Mouse (Mus musculus): ENCODE data around the gene Rgsl1.
"Not testable (repeated sequence)": the region's sequence is repeated elsewhere in the genome, so short reads cannot be mapped to it uniquely, and the experiment has no call there.

Rgsl1 gene

DNA sequence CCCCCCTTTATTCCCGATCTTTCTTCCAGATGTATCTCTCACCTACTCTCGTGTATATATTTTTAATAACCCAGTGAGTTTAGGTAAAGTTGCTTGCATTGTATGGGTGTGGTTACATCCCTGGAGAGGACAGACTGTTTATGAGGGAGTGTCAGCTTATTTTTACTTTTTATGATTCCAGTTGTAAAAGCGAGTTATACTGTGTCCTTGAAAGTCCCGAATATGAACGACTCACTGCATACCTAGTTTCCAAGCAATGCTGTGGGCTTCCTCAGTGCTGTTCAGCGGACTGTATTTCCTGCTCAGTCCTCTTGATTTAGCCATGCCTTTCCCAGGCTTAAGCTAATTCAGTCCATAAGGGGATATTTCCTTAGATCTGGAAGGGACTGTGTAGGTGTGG, 68.8 kb downstream of the Rgsl1 start:
- no peak for DNase-seq

DNA sequence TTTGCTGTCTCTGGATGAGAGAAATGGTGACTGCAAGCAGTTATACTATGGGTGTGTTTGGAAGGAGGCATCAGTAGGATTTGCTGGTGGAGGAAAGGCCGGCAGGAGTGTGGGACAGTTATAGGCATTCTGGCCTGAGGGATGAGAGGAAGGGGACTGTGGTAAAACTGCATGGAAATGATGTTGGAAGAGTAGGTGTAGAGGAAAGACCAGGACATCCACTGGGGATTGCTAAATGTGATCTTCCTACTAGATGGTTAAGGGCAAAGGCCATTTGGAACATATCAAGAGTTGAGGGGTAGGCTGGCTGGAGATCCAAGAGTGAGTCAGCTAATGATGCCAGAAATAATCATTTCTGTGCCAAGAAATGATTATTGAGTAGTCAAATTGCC, 73.2 kb downstream of the Rgsl1 start:
- DNase-seq: no peak

DNA sequence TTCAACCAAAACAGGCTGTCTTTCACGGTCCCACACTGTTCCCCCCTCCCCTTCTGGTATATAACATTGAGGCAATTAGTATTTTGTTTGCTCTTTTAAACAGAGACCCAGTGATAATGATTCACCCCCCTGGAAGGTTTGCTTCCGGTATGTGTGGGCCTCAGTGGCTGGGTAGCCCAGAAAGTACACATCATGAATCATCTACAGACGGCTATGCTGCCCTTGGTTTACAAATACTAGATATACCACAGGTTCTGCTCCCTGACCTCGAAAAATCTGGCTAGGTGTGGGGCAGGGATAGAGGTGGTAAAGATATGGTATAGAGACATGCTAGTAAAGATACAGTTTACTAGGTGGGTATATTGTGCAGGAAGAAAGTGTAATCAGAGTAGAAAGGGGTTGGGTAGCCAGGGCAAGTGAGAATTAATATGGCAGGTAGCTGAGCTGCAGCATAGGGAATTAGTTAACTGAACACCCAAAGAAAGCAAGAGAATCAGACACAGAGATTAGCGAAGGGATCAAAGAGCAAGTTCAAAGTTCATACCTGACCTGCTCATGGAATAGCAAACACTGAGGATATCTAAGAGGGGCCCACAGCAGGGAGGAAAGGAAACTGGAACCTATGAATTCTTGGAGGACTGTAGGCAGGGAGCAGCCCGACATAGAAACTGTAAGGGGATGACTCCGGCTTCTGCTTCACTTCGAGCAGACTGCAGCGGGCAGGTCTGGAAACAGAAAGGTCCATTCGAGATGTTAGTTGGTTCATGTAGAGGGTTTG, 73.8 kb downstream of the Rgsl1 start:
- no peak for DNase-seq

DNA sequence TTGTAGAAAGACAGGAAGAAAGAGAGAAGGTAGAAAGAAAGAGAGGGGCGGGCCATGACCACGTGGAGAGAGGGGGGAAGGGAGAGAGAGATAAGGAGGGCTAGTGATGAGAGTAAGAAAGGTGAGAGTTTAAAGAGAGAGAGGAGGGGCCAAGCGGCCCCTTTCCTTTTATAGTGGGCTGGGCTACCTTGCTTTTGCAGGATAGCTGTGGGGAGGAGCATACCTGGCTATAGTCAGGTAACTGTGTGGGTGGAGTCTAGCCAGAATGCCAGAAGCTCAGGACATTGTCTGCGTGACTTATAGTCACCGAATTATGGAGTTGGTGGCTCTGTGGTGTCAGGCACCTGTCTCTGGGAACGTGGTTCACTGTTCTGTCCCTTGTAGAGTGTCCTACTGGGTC, 74.4 kb downstream of the Rgsl1 start:
- DNase-seq: not testable (repeated sequence)

DNA sequence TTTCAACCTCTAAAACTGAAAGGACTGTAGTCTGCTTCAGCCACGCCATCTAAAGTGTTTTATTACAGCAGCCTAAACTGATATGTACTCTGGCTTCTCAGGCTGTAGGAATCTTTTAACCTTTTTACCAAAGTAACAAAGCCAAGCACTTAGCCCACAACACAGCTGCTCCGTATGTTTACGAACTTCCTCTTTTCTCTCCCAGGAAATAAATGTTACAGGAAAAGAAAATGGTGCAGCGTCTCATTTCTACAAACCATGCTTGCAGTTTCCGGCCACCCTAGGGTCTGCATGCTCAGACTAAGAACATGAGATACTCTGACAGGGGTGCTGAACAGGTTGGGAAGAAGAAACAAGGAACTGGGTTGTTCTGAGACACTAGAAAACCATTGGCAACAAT, 75.5 kb downstream of the Rgsl1 start:
- DNase-seq: no peak

DNA sequence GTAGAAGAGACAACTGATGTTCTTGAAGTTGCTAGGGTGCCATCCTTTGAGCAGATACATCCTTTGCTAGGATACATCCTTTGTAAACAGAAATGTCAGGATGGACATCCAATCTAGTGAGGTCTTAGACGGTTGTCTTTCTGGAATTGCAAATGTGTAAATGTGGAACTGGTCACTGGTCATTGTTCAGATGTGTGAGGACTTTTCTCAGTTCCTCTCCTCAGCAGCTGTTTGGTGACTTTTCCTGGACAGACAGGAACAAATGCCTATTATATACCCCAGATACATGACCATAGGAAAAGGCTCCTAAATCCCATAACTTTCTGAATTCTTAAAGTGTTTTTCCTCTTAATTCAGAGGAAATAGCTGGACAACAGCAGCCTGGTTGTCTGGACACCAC, 76.7 kb downstream of the Rgsl1 start:
- no peak for DNase-seq

DNA sequence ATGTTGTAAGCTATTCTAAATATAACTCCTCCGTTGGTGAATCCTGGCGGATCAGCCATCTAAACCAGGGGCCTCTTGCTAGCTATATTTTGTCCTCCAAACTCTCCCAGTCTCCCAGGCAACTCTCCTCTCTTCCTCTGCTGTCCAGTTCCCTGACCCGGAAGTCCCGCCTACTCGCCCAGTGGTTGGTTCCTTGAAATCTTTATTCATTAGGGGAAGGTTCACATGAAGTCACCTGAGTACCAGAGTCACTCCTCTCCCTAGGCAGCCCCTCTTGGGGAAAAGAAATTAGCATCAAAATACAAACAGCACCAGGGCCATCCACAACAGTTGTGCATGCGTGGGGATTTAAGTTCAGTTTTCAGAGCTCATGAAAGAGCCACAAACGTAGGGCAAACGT, 77.6 kb downstream of the Rgsl1 start:
- no peak for DNase-seq

DNA sequence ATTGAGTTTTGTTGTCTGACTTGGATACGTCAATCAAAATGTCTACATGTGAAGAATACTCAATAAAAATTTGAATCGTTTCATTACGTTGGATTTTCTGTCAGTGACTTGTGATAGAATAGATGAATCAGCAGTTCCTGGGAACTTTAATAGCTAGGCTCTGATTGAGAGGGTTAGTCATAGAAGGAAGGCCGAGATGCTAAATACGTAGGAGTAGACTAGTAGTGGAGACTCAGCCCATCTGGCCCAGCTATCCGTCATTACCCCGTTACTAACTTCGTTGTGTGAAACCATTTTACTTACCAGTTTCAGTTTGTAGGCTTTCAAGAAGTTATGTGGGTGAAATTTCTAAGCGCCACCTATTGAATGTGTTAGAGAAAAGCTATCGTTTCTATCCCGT, 79.8 kb downstream of the Rgsl1 start:
- DNase-seq: no peak

DNA sequence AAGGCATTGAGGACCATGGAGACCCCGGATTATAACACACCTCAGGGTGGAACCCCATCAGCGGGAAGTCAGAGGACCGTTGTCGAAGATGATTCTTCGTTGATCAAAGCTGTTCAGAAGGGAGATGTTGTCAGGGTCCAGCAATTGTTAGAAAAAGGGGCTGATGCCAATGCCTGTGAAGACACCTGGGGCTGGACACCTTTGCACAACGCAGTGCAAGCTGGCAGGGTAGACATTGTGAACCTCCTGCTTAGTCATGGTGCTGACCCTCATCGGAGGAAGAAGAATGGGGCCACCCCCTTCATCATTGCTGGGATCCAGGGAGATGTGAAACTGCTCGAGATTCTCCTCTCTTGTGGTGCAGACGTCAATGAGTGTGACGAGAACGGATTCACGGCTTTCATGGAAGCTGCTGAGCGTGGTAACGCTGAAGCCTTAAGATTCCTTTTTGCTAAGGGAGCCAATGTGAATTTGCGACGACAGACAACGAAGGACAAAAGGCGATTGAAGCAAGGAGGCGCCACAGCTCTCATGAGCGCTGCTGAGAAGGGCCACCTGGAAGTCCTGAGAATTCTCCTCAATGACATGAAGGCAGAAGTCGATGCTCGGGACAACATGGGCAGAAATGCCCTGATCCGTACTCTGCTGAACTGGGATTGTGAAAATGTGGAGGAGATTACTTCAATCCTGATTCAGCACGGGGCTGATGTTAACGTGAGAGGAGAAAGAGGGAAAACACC, 90.0 kb downstream of the Rgsl1 start:
- no peak for DNase-seq

DNA sequence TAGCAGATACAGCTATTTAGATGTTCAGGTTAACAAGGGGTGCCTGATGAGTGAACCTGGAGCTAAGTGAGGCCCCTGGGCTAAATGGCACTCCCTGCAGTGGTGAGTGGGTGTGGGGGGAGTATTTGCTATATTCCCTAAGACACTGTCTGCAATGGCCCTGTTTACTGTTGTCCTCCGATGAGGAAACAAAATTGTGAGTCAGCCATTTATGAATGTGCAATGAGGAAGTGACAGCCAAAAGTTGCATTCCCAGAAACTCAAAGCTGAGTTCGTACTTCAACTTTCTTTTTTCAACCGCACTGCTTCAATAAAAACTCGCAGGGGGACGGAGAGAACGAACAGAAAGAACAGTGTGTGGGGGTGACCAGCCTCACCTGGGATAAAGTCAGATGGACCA, 91.4 kb downstream of the Rgsl1 start:
- DNase-seq: no peak

DNA sequence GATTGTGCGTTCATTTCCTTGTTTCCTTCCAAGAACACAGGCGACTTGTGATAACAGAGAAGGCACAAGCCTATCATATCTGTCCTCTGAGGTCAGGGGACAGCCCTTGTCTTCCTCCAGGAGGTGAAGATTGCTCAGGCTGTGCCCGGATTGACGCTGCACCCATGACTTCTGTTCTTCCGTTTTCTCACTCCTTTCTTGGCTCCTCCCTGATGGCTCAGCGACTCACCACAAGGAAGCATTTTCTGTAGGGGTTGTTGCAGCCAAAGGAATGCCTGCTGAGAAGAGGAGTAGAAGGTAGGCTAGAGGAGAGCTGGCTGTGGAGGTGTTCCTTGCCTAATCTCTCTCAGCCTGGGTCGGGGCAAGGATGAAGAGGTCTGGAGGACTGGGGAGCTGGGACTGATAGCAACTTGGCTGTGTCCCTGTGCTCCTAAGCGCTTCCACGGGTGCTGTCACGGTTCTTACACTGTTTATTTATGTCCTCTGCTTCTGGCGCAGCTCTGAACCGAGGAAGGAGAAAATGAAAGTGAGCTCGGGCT, 92.1 kb downstream of the Rgsl1 start:
- peak; percentile 12 for DNase-seq

DNA sequence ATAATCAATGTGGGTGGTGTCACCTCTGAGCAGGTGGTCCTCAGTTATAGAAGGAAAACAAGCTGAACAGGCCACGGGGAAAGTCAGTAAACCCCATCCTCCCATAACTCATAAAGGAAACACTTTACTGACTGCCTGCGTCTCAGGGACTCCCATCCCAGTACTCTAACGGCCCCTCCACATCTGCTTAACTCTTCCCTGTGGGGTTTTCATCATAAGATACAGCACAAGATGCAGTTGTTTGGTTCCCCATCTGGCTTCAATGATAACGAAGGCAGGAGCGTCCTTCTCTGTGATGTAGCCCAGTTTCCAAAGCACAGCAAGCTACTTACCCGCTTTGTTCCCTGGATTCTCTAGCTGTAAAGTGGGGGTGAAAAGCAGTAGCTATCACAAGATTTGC, 93.9 kb downstream of the Rgsl1 start:
- DNase-seq: no peak

DNA sequence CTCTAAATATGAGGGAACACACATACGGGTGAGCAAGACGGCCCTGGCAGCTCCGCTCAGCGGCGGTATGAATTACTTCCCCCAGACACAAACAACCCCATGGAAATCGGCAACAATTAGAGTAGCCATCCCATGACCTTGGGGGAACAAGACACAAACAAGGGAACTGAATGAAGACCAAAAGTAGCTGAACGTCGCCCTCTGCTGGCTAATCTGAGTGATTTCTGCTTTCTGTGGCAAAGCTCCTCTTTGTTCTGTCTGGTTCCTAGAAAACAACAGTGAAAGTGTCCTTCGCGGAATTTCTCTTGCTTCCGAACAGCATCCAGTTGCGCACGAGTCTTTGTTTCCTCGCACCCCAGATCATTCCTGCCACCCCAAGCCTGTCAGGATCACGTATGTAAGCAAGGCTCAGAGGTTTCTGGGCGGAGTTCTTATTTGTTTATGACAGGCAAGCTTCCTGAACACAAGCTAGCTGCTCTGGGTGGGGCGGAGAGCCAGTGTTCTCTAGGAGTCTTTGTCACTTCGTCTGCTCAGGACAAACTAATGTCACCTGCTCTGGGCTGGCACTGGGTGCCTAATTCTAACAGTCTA, 94.6 kb downstream of the Rgsl1 start, which contains the start of gene Rnasel:
Gene Rnasel (plus strand): TSS at position 216 of the 591 bp plus-strand sequence.
- DNase-seq: peak; percentile 50

DNA sequence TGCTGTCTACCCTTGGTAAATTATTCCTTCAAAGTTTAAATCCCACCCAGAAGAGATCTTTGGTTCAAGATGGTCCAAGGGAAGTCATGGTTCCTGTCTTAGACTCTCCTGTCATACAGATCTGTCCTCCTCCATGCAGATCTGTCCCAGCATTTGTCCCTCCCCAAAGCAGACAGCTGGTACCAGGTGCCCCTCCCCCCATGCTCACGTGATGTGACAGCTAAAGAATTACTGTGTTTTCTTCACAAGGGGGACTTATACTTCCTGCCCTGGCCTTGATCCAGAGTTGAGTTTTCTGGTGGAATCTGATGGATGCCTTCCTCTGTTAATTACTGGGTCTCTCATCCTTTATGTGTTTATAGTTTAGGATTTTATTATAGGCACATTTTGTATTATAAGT, 95.4 kb downstream of the Rgsl1 start:
- DNase-seq: peak; percentile 33

DNA sequence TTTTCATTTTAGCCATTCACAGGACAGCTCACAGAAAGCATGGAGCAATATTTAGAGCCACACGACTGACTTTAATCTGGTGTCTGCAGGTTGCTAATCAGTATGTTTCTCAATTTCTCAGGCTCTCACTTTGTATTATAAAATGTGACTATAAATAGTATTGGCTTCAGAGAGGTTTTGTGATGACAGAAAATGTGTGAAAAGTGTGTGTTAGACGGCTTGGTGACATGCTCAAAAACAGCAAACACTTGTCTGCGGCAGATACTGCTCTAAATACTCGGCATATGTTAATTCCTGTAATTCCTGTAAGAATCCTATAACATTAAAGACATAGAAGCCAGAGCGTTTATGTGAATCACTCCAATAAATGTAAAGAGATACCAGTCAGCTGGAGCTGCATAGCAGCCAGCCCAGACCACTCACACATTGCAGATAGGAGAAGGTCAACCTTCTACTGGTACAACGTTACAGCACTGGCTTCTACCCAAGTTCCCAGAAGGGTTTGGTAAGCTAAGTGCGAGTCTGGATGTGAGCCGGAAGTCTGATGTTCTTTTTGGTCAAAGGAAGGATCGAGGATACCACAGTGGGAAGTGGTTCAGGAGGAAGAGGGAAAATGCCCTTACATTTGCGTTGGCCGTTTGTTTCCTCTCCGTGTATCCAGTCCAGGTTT, 95.9 kb downstream of the Rgsl1 start:
- DNase-seq: no peak

DNA sequence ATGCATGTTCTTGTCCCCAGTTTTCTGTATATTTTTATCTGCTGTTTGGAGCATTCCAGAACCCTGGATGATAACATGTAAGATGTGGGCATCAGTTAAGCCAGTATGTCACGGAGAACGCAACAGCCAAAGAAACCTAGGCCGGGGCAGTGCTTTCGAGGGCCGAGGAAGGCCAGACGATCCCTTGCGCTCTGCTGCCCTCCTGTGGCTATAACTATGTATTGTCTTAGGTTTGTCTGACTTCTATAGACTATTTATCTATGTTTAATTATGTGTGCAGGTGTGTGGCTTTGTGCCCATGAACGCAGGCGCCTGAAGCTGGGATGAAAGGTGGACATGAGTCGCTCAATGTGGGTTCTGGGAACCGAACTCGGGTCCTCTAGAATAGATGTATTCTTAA, 97.2 kb downstream of the Rgsl1 start:
- DNase-seq: peak; percentile 43

DNA sequence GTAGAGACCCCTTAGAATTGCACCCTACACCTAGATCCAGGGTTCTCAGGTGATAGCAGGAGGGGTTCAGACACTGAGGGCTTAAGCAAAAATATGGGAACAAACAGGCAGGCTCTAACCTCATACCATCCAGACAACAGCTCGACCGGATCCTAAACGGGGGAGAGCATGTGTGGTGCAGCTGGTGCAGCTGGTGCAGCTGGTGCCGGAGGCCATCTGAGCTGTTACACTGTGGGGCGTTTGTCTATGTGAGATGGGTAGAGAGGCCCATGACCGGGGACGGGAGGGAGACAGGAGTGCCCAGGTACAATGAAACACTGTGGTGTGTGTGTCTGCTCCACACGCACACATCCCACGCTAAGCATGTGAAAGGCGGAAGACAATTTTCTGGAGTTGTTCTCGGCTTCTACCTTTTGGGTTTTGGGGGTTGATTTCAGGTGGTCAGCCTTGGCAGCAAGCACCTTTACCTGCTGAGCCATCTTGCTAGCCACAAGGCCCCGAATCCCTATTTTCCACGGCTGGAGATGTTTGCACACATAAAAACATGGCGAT, 97.7 kb downstream of the Rgsl1 start:
- no peak for DNase-seq

DNA sequence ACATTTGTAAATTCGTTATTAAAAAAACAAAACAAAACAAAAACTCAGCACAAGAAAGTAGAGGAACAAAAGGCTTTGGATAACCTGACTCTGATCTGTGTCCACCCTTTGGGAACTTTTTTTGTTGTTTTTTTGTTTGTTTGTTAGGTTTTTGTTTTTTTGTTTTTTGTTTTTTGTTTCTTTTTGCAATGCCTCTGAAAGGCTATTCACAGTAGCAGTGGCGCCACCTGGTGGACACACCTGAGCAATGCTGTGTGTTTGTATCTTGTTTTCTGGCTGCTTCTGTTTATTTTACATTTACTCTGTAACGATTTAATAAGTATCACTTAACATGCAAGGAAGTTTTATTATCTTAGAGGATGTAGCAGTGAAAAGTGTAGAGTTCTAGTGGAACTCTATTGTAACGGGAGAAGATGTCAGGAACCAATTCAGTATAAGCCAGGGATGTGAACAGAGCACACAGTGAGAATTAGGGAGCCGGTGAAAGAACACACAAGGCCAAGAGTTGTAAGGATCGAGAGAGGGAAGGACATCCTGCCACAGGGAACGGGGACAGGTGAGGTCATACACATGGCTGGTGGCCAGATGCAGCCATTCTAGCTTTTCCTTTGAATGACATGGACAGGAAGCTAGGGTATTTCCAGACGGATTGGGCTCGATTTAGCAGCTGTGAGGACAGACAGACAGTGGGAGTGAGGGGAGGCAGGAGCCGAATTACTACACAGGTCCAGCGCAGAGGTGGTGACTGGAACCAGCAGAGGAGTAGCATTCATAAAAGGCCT, 101.4 kb downstream of the Rgsl1 start:
- peak; percentile 45 for DNase-seq

DNA sequence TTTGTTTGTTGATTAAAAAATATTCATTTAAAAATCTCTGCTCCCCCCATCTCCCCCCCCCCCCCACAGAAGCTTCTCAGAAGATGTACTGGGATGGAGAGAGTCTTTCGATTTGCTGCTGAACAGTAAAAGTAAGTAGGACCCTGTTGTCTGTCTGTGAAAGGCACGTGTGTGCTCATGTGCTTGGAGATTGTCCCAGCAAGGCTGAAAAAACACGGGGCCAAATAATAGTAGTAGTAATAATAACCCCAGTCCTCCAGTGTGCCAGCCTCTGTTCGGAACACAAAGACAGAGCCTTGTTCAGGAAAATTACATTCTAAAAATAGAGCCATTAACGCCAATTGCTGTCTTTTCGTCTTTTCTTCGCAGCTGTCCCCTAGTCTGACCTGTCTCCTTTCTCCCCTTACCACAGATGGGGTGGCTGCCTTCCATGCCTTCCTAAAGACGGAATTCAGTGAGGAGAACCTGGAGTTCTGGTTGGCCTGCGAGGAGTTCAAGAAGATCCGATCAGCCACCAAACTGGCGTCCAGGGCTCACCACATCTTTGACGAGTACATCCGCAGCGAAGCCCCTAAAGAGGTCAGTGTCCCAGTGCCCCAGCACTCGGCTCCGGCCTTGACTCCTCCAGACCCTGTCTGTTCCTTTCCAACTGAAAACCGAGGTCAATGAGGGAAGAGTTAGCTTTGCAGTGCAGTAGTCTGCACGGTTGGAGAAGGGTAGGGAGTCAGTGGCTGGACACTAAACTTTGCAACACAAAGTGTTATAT, 102.2 kb downstream of the Rgsl1 start:
- no peak for DNase-seq

DNA sequence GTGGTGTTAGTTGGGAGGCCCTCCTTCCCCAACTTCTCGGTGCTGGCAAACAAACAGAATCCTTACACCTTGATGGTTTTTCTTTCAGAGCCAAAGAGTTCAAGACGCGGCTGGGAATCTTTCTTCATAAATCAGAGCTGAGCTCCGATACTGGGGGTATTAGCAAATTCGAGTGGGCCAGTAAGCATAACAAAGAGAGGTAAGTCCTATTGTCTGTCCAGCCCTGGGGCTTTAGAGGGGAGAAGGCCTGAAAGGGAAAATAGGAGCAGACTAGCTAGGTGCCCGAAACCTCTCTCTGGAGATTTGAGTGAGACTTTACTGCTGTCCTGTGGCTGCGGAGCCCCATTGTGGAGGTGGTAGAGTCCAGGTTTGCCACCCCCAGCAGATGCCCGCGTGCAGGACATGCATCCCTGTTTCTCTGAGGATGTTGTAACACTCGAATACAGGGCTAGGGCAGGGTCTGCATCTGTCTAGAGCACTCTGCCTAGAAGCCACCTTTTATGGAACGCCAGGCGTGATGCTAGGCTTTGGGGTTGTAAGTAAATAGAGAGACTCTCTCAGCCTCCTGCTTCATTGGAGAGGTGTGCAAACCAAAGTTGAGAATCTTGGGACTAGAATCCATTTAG, 103.1 kb downstream of the Rgsl1 start:
- no peak for DNase-seq

DNA sequence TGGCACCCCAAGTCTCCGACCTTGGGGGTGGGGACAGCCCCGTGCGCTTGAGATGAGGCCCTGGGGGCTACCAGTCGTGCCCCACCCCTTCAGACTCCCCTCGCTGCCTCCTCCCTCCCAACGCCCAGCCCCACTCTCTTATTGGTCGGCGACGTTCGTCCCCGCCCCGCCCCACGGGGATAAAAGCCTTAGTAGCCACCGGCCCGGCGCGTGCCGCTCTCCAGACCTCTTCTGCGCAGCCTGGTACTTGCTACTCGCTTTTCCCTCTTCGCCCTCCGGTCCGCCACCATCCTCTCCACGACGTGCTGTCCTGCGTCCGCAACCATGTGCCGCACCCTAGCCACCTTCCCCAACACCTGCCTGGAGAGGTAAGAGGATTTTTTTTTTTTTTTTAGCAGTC, 103.8 kb downstream of the Rgsl1 start, which contains the start of gene Rgs16:
Gene Rgs16 (plus strand): TSS at position 205 of the 400 bp plus-strand sequence.
- peak; percentile 57 for DNase-seq

All from kidney, adult 11 months (tissue).